Mouse (Mus musculus) myocyte (in vitro differentiated cells): ENCODE results near the gene 8030411F24Rik.

Source experiments
- E2F4 ChIP-seq: IDR thresholded peaks from one replicate; pipeline ENCODE4 v1.6.1; 2011; ENCODE audit warnings: mild to moderate bottlenecking, control low read depth, moderate library complexity; ENCODE audit not compliant: insufficient read depth
- MAX ChIP-seq: IDR thresholded peaks from one replicate; pipeline ENCODE4 v1.6.1; 2011; ENCODE audit warnings: low read depth, mild to moderate bottlenecking, control low read depth
- MYOD1 ChIP-seq, 3 experiments: IDR thresholded peaks; one replicate each; pipeline ENCODE4 v1.6.1; 2011; ENCODE audit warnings: control low read depth in 2 of 3, low read depth in 2 of 3, mild to moderate bottlenecking in 2 of 3, moderate library complexity in 1 of 3; ENCODE audit not compliant: insufficient read length in 2 of 3, control insufficient read depth in 1 of 3
- MYOG ChIP-seq, 3 experiments: IDR thresholded peaks; one replicate each; pipeline ENCODE4 v1.6.1; 2011; ENCODE audit warnings: control low read depth in 2 of 3, low read depth in 2 of 3, mild to moderate bottlenecking in 2 of 3; ENCODE audit not compliant: insufficient read length in 2 of 3, control insufficient read depth in 1 of 3, insufficient read depth in 1 of 3
- POLR2A ChIP-seq: IDR thresholded peaks from one replicate; pipeline ENCODE4 v1.6.1; 2011; ENCODE audit warnings: low read depth, mild to moderate bottlenecking, control low read depth, moderate library complexity; ENCODE audit not compliant: insufficient read length
- POLR2AphosphoS2 ChIP-seq: IDR thresholded peaks from one replicate; pipeline ENCODE4 v1.6.1; 2011; ENCODE audit warnings: low read depth, control low read depth; ENCODE audit not compliant: insufficient read length
- SRF ChIP-seq: IDR thresholded peaks from one replicate; pipeline ENCODE4 v1.6.1; 2011; ENCODE audit warnings: low read depth; ENCODE audit not compliant: control insufficient read depth, insufficient read length
- TCF12 ChIP-seq: IDR thresholded peaks from one replicate; pipeline ENCODE4 v1.6.1; 2011; ENCODE audit warnings: mild to moderate bottlenecking, control low read depth; ENCODE audit not compliant: poor library complexity, insufficient read depth, severe bottlenecking
- USF1 ChIP-seq: IDR thresholded peaks from one replicate; pipeline ENCODE4 v1.6.1; 2011; ENCODE audit warnings: low read depth, mild to moderate bottlenecking, control low read depth, moderate library complexity

GRCm38 (mm10) chr2:148743001-148743400 lies 38.8 kb upstream of the 8030411F24Rik start:
- no peak for TF ChIP-seq POLR2A
- TF ChIP-seq SRF, result no peak
- no peak for TF ChIP-seq USF1
- no peak for TF ChIP-seq POLR2AphosphoS2
- no peak for TF ChIP-seq TCF12
- no peak for TF ChIP-seq MYOD1 (IDR thresholded peaks at IDR 0.05; ENCODE audit: control insufficient read depth in 1 of 3, insufficient read length in 2 of 3, low read depth in 2 of 3)
- TF ChIP-seq MYOG (IDR thresholded peaks at IDR 0.05; ENCODE audit: control insufficient read depth in 1 of 3, insufficient read depth in 1 of 3, insufficient read length in 2 of 3, low read depth in 2 of 3), result no peak
- TF ChIP-seq E2F4, result no peak
- TF ChIP-seq MAX, result no peak
